Mouse (Mus musculus) limb, embryonic 13.5 days (tissue): ENCODE results near the gene Gpr84. TPM values are rescaled to one million over a fixed set of nuclear protein-coding genes. Genes with fewer than 3 reads are reported as not detected.

ENCODE experiments used
- ATAC-seq: fragments of 200-750 bp; cut with Nextera tagmentation; 2 replicates; pipeline ENCODE4 v1.8.0; 2017; ENCODE audit warnings: low read depth, moderate number of reproducible peaks, moderate TSS enrichment; ENCODE audit not compliant: low FRiP score
- H3K27ac ChIP-seq: fragments of 300-500 bp; sonication (generic); 2 replicates; pipeline ENCODE4 v1.5.1; 2015; ENCODE audit warnings: inconsistent platforms, mild to moderate bottlenecking, moderate library complexity
- H3K27me3 ChIP-seq: fragments of 300-500 bp; sonication (generic); 2 replicates; pipeline ENCODE4 v1.6.1; 2015; ENCODE audit warnings: mild to moderate bottlenecking, inconsistent platforms
- H3K36me3 ChIP-seq: fragments of 300-500 bp; sonication (generic); 2 replicates; pipeline ENCODE4 v1.6.1; 2015; ENCODE audit warnings: inconsistent platforms, mild to moderate bottlenecking, moderate library complexity
- H3K4me1 ChIP-seq: fragments of 300-500 bp; sonication (generic); 2 replicates; pipeline ENCODE4 v1.6.1; 2015; ENCODE audit warnings: inconsistent platforms
- H3K4me2 ChIP-seq: fragments of 300-500 bp; sonication (generic); replicated peaks from 2 replicates; pipeline ENCODE4 v1.6.1; 2015; ENCODE audit warnings: inconsistent platforms, mild to moderate bottlenecking, moderate library complexity
- H3K4me3 ChIP-seq: fragments of 300-500 bp; sonication (generic); 2 replicates; pipeline ENCODE4 v1.5.1; 2015; ENCODE audit warnings: moderate library complexity, mild to moderate bottlenecking, inconsistent platforms
- H3K9ac ChIP-seq: fragments of 300-500 bp; sonication (generic); 2 replicates; pipeline ENCODE4 v1.6.1; 2015; ENCODE audit warnings: mild to moderate bottlenecking, inconsistent platforms
- H3K9me3 ChIP-seq: fragments of 300-500 bp; sonication (generic); 2 replicates; pipeline ENCODE4 v1.6.1; 2016; ENCODE audit warnings: inconsistent platforms
- WGBS: fragments of 180-500 bp; shearing (Covaris S2); methylation state at CpG from one replicate; pipeline ENCODE4 v1.1.7; 2015; 5-methylcytosine and 5-hydroxymethylcytosine counted together
- polyA plus RNA-seq: library from polyadenylated mRNA; unstranded; fragments of >200 nt; fragmentation: Nextera tagmentation; extraction: Ambion mirVana; gene quantifications from 2 replicates; pipeline ENCODE4 v1.2.1, GENCODE M21; 2015

Gpr84 gene
- polyA plus RNA-seq, 1 experiment from 2014 or later, result 0.41 TPM

DNA sequence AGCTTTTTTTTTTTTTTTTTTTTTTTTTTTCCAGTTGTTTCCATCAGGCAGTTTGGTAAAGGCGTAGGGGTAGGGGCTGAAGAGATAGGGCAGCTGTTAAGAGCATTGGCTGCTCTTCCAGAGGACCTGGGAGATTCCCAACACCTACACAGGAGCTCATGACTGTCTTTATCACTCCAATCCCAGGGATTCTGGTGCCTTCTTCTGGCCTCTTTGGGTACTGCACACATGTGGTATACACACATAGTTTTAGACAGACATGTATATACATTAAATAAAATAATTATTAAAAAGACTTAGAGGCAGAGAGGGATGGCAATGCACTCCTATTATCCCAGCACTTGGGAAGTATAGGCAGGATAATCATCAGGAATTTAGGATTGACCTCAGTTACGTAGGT lies 17.0 kb downstream of the Gpr84 start:
- H3K4me3 ChIP-seq, result no peak overlapping the region
- H3K4me2 ChIP-seq, result no peak overlapping the region
- no peak overlapping the region for H3K9ac ChIP-seq
- no peaks in the 10 kb centered on the region for H3K9me3 ChIP-seq
- 97% methylated on average over 2 of the region's 2 CpGs for WGBS
- ATAC-seq, result no peak
- peaks cover 57% of the 10 kb centered on the region for H3K36me3 ChIP-seq
- no peaks in the 10 kb centered on the region for H3K27me3 ChIP-seq
- peaks cover 84% of the 10 kb centered on the region for H3K4me1 ChIP-seq
- H3K27ac ChIP-seq, result no peak overlapping the region

DNA sequence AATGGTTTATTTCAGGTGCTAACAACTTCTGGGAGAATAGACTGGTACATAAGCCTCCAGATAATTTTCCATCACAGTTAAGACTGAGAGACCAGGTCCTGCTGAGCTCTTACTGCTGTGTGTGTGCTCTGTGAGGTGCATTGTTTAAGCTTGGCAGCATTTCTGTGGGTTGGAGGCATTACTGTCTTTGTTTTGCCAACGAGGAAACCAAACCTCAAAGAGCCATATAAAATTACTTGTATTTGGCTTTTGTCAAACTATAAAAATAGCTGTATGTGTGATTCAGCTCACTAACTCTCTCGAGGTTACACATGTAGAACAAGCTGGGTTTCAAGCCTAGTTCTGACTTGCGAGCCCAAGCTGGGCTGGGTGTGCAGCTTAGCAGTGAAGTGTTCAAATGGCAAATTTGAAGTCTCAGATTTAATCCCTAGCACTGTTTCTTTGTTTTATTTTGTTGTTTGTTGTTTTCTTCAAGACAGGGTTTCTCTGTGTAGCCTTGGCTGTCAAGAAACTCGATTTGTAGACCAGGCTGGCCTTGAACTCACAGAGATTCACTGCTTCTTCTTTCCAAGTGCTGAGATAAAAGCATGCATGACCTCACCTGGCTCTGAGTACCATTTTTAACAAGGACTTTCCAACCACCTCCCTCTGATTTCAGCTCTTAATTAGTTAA lies 17.6 kb downstream of the Gpr84 start:
- Histone ChIP-seq H3K4me1 (peaks cover 84% of the 10 kb centered on the region), H3K27me3 (no peaks in the 10 kb centered on the region), H3K36me3 (peaks cover 52% of the 10 kb centered on the region), H3K27ac (no peak overlapping the region), H3K4me2 (no peak overlapping the region), H3K9ac (no peak overlapping the region), H3K9me3 (no peaks in the 10 kb centered on the region), H3K4me3 (no peak overlapping the region)
- no peak for ATAC-seq
- WGBS, result 68% methylated on average over 4 of the region's 4 CpGs

DNA sequence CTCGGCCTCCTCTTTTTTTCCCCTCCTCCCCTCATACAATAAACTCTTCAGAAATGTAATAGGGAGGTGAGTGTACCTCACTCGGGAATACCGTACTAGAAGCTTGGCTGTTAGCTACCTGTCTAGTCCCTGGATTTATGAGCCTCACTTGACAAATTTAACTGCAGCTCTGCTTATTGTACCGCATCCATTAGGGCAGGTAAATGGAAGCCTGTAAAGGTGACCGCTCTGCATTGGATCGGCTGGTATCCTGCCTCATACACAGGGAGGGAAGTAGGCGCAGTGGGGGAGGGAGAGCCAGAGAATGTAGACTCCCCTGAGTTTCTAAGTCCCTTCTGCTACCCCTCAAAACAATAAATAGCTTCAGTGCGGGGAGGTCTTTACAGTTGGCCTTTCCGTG lies 19.6 kb downstream of the Gpr84 start:
- peaks cover 45% of the 10 kb centered on the region for H3K36me3 ChIP-seq

DNA sequence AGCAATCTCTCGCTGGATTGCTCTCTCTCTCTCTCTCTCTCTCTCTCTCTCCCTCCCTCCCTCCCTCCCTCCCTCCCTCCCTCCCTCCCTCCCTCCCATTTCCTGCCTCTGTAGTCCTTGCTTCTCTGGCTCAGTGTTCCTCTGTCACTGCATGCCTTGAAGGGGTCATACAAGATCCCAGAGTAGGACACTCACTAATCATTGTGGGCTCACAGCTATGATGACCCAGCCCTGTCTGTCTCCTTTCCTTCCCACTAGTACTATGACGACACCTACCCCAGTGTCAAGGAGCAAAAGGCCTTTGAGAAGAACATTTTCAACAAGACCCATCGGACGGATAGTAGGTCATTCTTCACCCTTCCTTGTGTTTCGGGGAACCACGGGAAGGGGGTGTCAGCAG lies 20.0 kb downstream of the Gpr84 start:
- no peak for ATAC-seq
- no peak overlapping the region for H3K4me3 ChIP-seq
- peaks cover 45% of the 10 kb centered on the region for H3K36me3 ChIP-seq
- H3K9me3 ChIP-seq, result no peaks in the 10 kb centered on the region
- peak overlapping the region; percentile 66; the same call in 1 of the 2 replicates for H3K27ac ChIP-seq
- H3K9ac ChIP-seq, result no peak overlapping the region
- peaks cover 71% of the 10 kb centered on the region for H3K4me1 ChIP-seq
- H3K4me2 ChIP-seq, result no peak overlapping the region
- 66% methylated on average over 6 of the region's 6 CpGs for WGBS
- H3K27me3 ChIP-seq, result no peaks in the 10 kb centered on the region

More for the DNA sequence above, 19.6 kb downstream of the Gpr84 start:
- Histone ChIP-seq H3K4me1 (peaks cover 71% of the 10 kb centered on the region), H3K4me2 (no peak overlapping the region), H3K27ac (peak overlapping the region; percentile 52; the same call in 1 of the 2 replicates), H3K27me3 (no peaks in the 10 kb centered on the region), H3K9ac (no peak overlapping the region), H3K4me3 (no peak overlapping the region), H3K9me3 (no peaks in the 10 kb centered on the region)
- 49% methylated on average over 9 of the region's 9 CpGs for WGBS
- no peak for ATAC-seq

DNA sequence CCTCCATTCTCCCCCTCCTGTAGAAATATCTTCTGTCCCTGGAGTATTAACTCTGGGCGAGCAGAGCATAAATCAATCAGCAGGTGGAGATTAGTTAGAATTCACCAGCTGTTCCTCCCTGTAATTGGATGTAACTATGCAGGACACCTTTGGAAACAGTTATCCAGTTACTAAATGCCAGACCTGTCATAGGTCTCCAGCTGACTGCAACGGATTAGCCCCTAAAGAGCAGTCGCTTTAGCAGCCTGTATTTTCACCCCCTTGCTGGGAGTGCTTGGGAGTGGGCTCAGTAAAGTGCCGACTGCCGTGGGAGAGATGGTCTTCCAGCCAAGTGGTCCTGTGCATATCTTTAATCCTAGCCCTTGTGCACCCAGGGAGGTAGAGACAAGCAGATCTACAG lies 20.8 kb downstream of the Gpr84 start:
- H3K4me3 ChIP-seq, result no peak overlapping the region
- ATAC-seq, result peak; percentile 60
- 0 out of 2 replicates have a peak overlapping the region, but pooled peaks have one; percentile 7 for H3K4me2 ChIP-seq
- H3K9ac ChIP-seq, result peak overlapping the region; percentile 14; the same call in 1 of the 2 replicates
- H3K27me3 ChIP-seq, result no peaks in the 10 kb centered on the region
- H3K36me3 ChIP-seq, result peaks cover 45% of the 10 kb centered on the region
- H3K9me3 ChIP-seq, result no peaks in the 10 kb centered on the region
- H3K4me1 ChIP-seq, result peaks cover 72% of the 10 kb centered on the region
- peak overlapping the region; percentile 66 for H3K27ac ChIP-seq
- WGBS, result 14% methylated on average over 5 of the region's 5 CpGs

DNA sequence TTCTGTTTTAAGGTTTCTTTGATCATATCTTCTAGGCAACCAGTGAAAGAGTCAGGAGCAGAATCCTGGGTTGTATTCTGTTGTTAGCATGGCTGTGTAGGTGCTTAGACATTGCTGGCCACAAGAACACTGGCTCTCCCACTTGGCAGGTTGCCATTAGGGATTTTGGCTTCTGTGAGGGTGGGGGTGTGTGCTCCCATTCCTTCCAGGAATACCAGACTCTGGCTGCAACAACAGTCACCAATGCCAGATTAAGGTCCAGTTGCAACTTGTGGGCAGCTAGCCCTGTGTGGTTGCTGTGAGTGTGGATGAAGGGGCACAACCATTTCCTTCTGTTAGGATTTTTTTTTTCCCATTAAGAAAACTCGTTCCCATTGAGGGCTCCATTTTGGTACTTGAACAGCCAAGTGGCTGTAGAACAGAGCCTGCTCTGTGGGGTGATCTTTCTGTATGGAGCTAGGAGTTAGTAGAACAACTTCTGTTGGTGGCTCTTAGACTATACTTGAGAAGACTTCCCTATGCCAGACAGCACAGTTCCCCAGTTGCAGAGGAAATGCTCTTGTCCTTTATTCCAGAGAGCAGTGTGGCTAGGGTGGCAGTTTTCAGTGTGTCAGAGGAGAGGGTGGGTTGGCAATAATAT lies 24.5 kb downstream of the Gpr84 start:
- no peak overlapping the region for H3K4me2 ChIP-seq
- no peak for ATAC-seq
- H3K9me3 ChIP-seq, result no peaks in the 10 kb centered on the region
- H3K27ac ChIP-seq, result peak overlapping the region; percentile 66
- 44% methylated on average over 1 of the region's 1 CpGs for WGBS
- no peaks in the 10 kb centered on the region for H3K27me3 ChIP-seq
- peaks cover 52% of the 10 kb centered on the region for H3K4me1 ChIP-seq
- peaks cover 15% of the 10 kb centered on the region for H3K36me3 ChIP-seq
- no peak overlapping the region for H3K4me3 ChIP-seq
- H3K9ac ChIP-seq, result no peak overlapping the region

DNA sequence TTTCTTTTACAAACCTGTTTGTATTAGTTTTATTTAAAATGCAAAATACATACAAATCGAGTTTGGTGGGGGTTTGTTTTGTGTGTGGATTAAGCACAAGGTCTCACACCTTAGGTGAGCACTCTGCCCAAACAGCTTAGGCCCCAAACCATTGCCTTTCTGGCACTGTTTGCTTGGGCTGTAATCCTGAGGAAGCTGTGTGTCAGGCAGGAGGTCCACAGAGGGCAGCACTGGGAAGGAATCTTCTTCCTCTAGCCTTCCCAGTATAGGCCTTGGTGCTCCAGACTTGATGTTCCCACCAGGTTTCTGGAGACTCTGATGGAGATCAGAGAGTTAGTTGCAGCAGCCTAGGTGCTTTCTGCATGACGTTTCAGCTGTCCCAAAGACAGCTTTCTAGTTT lies 25.8 kb downstream of the Gpr84 start:
- Histone ChIP-seq H3K4me2 (no peak overlapping the region), H3K9ac (no peak overlapping the region), H3K4me3 (no peak overlapping the region), H3K27me3 (no peaks in the 10 kb centered on the region), H3K27ac (peak overlapping the region; percentile 66), H3K36me3 (peaks cover 8% of the 10 kb centered on the region; the same call in 1 of the 2 replicates), H3K4me1 (peaks cover 49% of the 10 kb centered on the region), H3K9me3 (no peaks in the 10 kb centered on the region)
- no peak for ATAC-seq
- WGBS, result 27% methylated on average over 2 of the region's 2 CpGs

DNA sequence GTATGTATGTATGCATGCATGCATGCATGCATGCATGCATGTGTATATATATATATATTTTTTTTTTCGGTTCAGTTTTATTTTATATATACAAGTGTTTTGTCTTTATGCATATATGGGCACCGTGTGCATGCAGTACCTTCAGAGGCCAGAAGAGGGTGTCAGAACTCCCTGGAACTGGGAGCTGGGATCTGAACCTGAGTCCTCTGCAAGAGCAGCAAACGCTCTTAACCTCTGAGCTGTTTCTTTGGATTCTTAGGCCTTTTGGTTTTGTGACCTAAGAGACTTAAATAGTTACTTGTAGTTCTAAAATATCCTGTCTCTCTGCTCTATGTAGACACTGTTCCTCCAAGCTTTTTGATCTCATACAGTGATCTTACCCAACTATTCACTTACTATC lies 26.3 kb downstream of the Gpr84 start:
- H3K4me2 ChIP-seq, result no peak overlapping the region
- H3K4me1 ChIP-seq, result peaks cover 43% of the 10 kb centered on the region
- no peak overlapping the region for H3K9ac ChIP-seq
- 51% methylated on average over 3 of the region's 3 CpGs for WGBS
- no peaks in the 10 kb centered on the region for H3K9me3 ChIP-seq
- no peaks in the 10 kb centered on the region for H3K27me3 ChIP-seq
- ATAC-seq, result no peak
- no peak overlapping the region for H3K27ac ChIP-seq
- peaks cover 7% of the 10 kb centered on the region; the same call in 1 of the 2 replicates for H3K36me3 ChIP-seq
- H3K4me3 ChIP-seq, result no peak overlapping the region

DNA sequence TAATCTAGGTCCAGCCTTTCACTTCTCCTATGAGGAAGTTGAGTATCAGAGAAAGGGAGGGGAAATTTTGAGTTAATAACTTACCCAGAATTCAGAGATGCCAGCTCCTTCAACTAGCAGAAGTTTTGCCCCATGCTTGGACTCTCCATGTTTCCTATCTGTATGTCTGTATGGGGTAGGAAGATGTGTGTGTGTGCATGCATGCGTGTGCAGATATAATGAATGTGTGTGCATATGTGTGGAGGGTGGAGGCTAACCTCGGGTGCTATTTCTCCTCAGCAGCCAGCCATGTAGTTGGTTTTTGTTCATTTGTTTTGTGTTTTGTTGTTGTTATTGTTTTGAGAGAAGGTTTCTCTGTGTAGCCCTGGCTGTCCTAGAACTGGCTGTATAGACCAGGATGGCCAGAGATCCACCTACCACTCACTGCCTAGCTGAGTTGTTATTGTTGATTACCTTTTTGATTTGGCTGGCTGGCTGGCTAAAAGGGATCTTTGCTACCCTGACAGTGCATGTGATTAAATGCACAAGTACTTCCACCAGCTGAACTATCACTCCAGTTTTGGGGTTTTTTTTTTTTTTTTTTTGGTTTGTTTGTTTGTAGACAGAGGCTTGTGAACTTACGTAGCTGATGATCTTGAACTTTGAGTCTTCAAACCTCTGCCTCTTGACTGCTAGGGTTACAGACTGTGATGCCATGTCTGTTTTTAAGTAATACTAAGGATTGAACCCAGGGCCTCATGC lies 28.8 kb downstream of the Gpr84 start:
- no peak for ATAC-seq
- no peak overlapping the region for H3K27ac ChIP-seq
- H3K4me2 ChIP-seq, result no peak overlapping the region
- H3K27me3 ChIP-seq, result no peaks in the 10 kb centered on the region
- peaks cover under 1% of the 10 kb centered on the region; the same call in 1 of the 2 replicates for H3K36me3 ChIP-seq
- WGBS, result 96% methylated on average over 3 of the region's 3 CpGs
- H3K4me3 ChIP-seq, result no peak overlapping the region
- H3K4me1 ChIP-seq, result peaks cover 49% of the 10 kb centered on the region
- no peaks in the 10 kb centered on the region for H3K9me3 ChIP-seq
- H3K9ac ChIP-seq, result no peak overlapping the region

DNA sequence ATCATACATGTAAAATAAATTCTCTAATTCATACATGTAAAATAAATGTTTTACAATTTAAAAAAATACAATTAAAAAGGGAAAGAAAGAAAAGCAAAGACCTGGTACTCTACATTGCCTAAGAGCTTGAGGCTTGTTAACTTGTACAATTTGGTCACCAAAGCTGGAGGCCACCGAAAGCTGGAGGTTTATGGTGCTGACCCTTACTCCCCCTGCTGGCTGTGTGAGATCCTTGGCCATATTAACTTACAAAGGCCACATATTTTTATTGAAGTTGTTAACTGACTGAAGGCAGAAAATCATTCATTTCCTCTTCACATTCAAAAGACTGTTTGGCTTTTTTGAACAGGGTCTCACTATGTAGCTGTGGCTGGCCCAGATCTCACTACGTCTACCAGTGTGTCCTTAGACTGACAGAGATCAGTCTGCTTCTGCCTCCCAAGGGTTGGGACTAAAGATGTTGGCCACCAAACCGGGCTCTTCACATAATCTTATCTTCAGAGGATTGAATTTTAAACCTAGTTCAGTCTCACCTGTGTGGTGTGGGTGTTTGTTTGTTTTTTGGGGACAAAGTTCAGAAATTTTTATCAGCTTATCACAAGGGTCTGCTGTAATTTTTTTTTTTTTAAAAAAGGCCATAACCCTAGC lies 29.5 kb downstream of the Gpr84 start:
- Histone ChIP-seq H3K9ac (no peak overlapping the region), H3K27me3 (no peaks in the 10 kb centered on the region), H3K4me1 (peaks cover 46% of the 10 kb centered on the region), H3K4me2 (no peak overlapping the region), H3K9me3 (no peaks in the 10 kb centered on the region), H3K4me3 (no peak overlapping the region), H3K27ac (no peak overlapping the region), H3K36me3 (no peaks in the 10 kb centered on the region)
- WGBS, result 53% methylated on average over 3 of the region's 3 CpGs
- no peak for ATAC-seq

DNA sequence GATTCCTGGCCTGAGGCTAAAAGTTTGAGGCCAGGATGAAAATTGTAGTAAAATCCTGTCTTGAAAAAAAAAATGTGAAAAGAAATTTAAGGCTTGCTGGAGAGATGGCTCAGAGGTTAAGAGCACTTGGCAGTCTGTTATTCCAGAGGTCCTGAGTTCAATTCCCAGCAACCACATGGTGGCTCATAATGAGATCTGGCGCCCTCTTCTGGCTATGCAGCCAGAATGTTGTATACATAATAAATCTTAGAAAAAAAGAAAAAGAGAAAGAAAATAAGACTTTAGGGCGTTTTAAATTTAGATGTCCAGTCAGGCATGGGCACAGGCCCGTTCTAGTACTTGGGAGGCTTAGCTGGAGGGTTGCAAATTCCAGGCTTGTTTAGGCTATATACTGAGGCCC lies 30.7 kb downstream of the Gpr84 start:
- Histone ChIP-seq H3K9me3 (no peaks in the 10 kb centered on the region), H3K4me1 (peaks cover 34% of the 10 kb centered on the region), H3K4me3 (no peak overlapping the region), H3K4me2 (no peak overlapping the region), H3K9ac (no peak overlapping the region), H3K36me3 (no peaks in the 10 kb centered on the region), H3K27me3 (no peaks in the 10 kb centered on the region), H3K27ac (no peak overlapping the region)
- no peak for ATAC-seq
- WGBS, result 61% methylated on average over 3 of the region's 3 CpGs

DNA sequence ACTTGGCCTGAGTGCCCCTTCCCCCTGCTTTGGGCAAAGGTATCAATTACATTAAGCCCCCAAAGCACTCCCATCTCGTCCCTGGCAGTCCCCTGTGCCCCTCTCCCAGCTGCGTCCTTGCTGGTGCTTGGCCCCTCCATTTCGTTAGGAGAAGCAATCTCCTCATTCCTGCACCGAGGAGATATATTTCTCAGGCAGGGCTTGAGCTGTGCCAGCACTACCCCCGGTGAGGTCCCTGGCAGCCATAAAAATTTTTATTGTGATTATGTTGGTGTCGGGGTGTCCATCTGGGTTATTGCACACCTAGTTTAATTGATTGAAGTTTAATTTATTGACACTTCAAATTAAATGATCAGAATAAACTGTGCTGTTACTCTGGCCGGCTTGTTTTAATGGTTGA lies 32.5 kb downstream of the Gpr84 start:
- no peak for ATAC-seq
- WGBS, result 24% methylated on average over 7 of the region's 7 CpGs
- H3K9me3 ChIP-seq, result no peaks in the 10 kb centered on the region
- no peaks in the 10 kb centered on the region for H3K36me3 ChIP-seq
- no peaks in the 10 kb centered on the region for H3K27me3 ChIP-seq
- H3K4me1 ChIP-seq, result peaks cover 46% of the 10 kb centered on the region
- no peak overlapping the region for H3K4me2 ChIP-seq
- H3K9ac ChIP-seq, result peak overlapping the region; percentile 35; the same call in 1 of the 2 replicates
- H3K27ac ChIP-seq, result no peak overlapping the region
- H3K4me3 ChIP-seq, result no peak overlapping the region
